Mouse (Mus musculus) stomach, postnatal 0 days (tissue): ENCODE results near the gene Prkcg.

Source experiments
- CTCF ChIP-seq: IDR thresholded peaks from 2 replicates; pipeline ENCODE4 v1.5.1; 2016; ENCODE audit warnings: antibody characterized with exemption, low read depth, mild to moderate bottlenecking, moderate library complexity
- EP300 ChIP-seq: optimal IDR thresholded peaks from 2 replicates; pipeline ENCODE3; 2016; ENCODE audit warnings: antibody characterized with exemption

GRCm38 (mm10) chr7:3376831-3377230 is 87.9 kb downstream of the Prkcg start:
- TF ChIP-seq CTCF (peak; percentile 72), EP300 (no peak)
